ENCODE assay signal across 8 mouse cellular contexts in genomic region chr6:128760016-128760415, GRCm38 (mm10). TPM values are rescaled to one million over a fixed set of nuclear protein-coding genes. Genes with fewer than 3 reads are reported as not detected.
A peak's percentile ranks its signal among the peaks of the same experiment; 100 is the strongest.
DNase-seq lines count a peak whose midpoint lies in the region; ATAC-seq and TF ChIP-seq lines count a peak whose summit lies in the region.
"Not testable (repeated sequence)": the region's sequence is repeated elsewhere in the genome, so short reads cannot be mapped to it uniquely, and the experiment has no call there.

No protein-coding gene starts in this region.

- WGBS in forebrain, embryonic 14.5 days: under 1% methylated on average over 22 of the region's 22 CpGs
- WGBS in liver, postnatal 0 days (ENCODE audit: insufficient replicate concordance): under 1% methylated on average over 22 of the region's 22 CpGs
- WGBS in neural tube, embryonic 13.5 days: under 1% methylated on average over 22 of the region's 22 CpGs

- peak; percentile 50 for ATAC-seq in forebrain, embryonic 14.5 days
- peak; percentile 37 for ATAC-seq in liver, postnatal 0 days
- ATAC-seq in neural tube, embryonic 13.5 days (ENCODE audit: low read depth): peak; percentile 60

- DNase-seq in ES-E14 (ENCODE audit: low read depth, low spot score): peak; percentile 85
- DNase-seq in cerebellum, adult 11 months: peak; percentile 92
- DNase-seq in forebrain, embryonic 14.5 days (ENCODE audit: low spot score): peak; percentile 89
- DNase-seq in heart, postnatal 14 days: peak; percentile 91 to 95
- peak; percentile 94 for DNase-seq in layer of hippocampus, adult 11-12 months (ENCODE audit: low spot score)
- DNase-seq in liver, postnatal 0 days: peak; percentile 89

- H3K27me3 ChIP-seq in forebrain, embryonic 14.5 days (replicated peaks; ENCODE audit: control insufficient read depth, insufficient read depth, low read length); liver, postnatal 0 days (ENCODE audit: insufficient read depth, low read length); neural tube, embryonic 13.5 days; testis, adult 2 months (ENCODE audit: control insufficient read depth, insufficient read depth, low read length): not testable (repeated sequence)

- H3K9ac ChIP-seq in ES-E14 (ENCODE audit: insufficient read depth, low read depth, low read length, poor library complexity, severe bottlenecking): peak overlapping the region; percentile 81
- H3K9ac ChIP-seq in forebrain, embryonic 14.5 days (ENCODE audit: low read length): peak overlapping the region; percentile 70
- H3K9ac ChIP-seq in liver, postnatal 0 days (replicated peaks): peak overlapping the region; percentile 64
- H3K9ac ChIP-seq in neural tube, embryonic 13.5 days: peak overlapping the region; percentile 80

- not testable (repeated sequence) for TF ChIP-seq CTCF in liver, postnatal 0 days (IDR thresholded peaks at IDR 0.05; ENCODE audit: low read depth); testis, adult 2 months (IDR thresholded peaks at IDR 0.05; ENCODE audit: control insufficient read depth, insufficient read depth, insufficient replicate concordance, low read depth, low read length)

- TF ChIP-seq EP300 in liver, postnatal 0 days (IDR thresholded peaks at IDR 0.05; ENCODE audit: low read depth): 0 out of 2 replicates have a peak, but pooled peaks have one; percentile 7

- not testable (repeated sequence) for TF ChIP-seq POLR2A in testis, adult 2 months (IDR thresholded peaks at IDR 0.05; ENCODE audit: control insufficient read depth, low read depth, low read length)

- not testable (repeated sequence) for H3K9me3 ChIP-seq in ES-E14 (ENCODE audit: control insufficient read depth, insufficient read depth, low read depth, low read length); forebrain, embryonic 14.5 days (replicated peaks; ENCODE audit: control insufficient read depth, low read length); liver, postnatal 0 days (ENCODE audit: low read length); neural tube, embryonic 13.5 days

- peak overlapping the region; percentile 28 for H3K4me2 ChIP-seq in forebrain, embryonic 14.5 days (ENCODE audit: low read length)
- H3K4me2 ChIP-seq in liver, postnatal 0 days (ENCODE audit: low read depth, low read length): peak overlapping the region; percentile 66
- peak overlapping the region; percentile 41 for H3K4me2 ChIP-seq in neural tube, embryonic 13.5 days

- H3K4me3 ChIP-seq in ES-E14 (ENCODE audit: insufficient read depth in 1 of 2, low read depth in 1 of 2, low read length in 2 of 2, poor library complexity in 1 of 2, severe bottlenecking in 1 of 2): peak overlapping the region; percentile 77 to 86
- H3K4me3 ChIP-seq in forebrain, embryonic 14.5 days (ENCODE audit: low read depth, low read length): peak overlapping the region; percentile 57
- peak overlapping the region; percentile 66 for H3K4me3 ChIP-seq in liver, postnatal 0 days (ENCODE audit: low read depth, low read length)
- H3K4me3 ChIP-seq in neural tube, embryonic 13.5 days: peak overlapping the region; percentile 60
- peak overlapping the region; percentile 98 for H3K4me3 ChIP-seq in testis, adult 2 months (ENCODE audit: control insufficient read depth, low read depth, low read length)

- intact Hi-C loops in heart, postnatal 14 days (cut with DNase I): loop anchor here (10.0 kb wide), 1 partner anchor 495 kb away; no protein-coding TSS in a partner anchor

- not testable (repeated sequence) for H3K36me3 ChIP-seq in ES-E14 (ENCODE audit: control insufficient read depth, insufficient read depth, low read length, poor library complexity, severe bottlenecking); forebrain, embryonic 14.5 days (ENCODE audit: control insufficient read depth, insufficient read depth, low read length); liver, postnatal 0 days (replicated peaks; ENCODE audit: insufficient read depth, low read length); neural tube, embryonic 13.5 days; testis, adult 2 months (ENCODE audit: control insufficient read depth, insufficient read depth, low read length)

- not testable (repeated sequence) for H3K4me1 ChIP-seq in ES-E14 (ENCODE audit: control insufficient read depth in 2 of 2, insufficient read depth in 2 of 2, low read length in 2 of 2, poor library complexity in 1 of 2); forebrain, embryonic 14.5 days (ENCODE audit: control insufficient read depth, insufficient read depth, low read length); liver, postnatal 0 days (ENCODE audit: insufficient read depth); testis, adult 2 months (ENCODE audit: control insufficient read depth, insufficient read depth, low read length)
- H3K4me1 ChIP-seq in neural tube, embryonic 13.5 days (replicated peaks): peaks cover 11% of the 10 kb centered on the region

- H3K27ac ChIP-seq in ES-E14 (ENCODE audit: insufficient read depth, low read depth, low read length, poor library complexity, severe bottlenecking): peak overlapping the region; percentile 54; the same call in 1 of the 2 replicates
- H3K27ac ChIP-seq in forebrain, embryonic 14.5 days (ENCODE audit: low read depth, low read length): peak overlapping the region; percentile 82
- H3K27ac ChIP-seq in liver, postnatal 0 days (ENCODE audit: low read depth): peak overlapping the region; percentile 81
- H3K27ac ChIP-seq in neural tube, embryonic 13.5 days (replicated peaks): peak overlapping the region; percentile 91
- H3K27ac ChIP-seq in testis, adult 2 months (ENCODE audit: control insufficient read depth, insufficient read depth, low read depth, low read length): peak overlapping the region; percentile 40; the same call in 1 of the 2 replicates

- in situ Hi-C loops in ES-E14 (cut with MboI; ENCODE audit: low sequenced_read_pairs in 2 of 2, unreplicated experiment in 2 of 2): loop anchor here in 1 of 2 experiments (5.0 kb wide), 1 partner anchor 37 kb away; no protein-coding TSS in a partner anchor

TF ChIP-seq in ES-E14, 5 proteins besides CTCF, POLR2A, EP300 and RAD21:
- TF ChIP-seq MAFK (IDR thresholded peaks at IDR 0.05; ENCODE audit: insufficient read depth, low read depth, low read length): peak; percentile 83
TF ChIP-seq in ES-E14: peak in this region for 1; not testable (repeated sequence) for 4.

RNA-seq across cellular contexts. Expression of gene Klrb1c, which starts 29.0 kb away (rescaled TPM):
- 0.13 TPM in 1 of 2 replicates, not detected in the other for total RNA-seq in ES-E14 (2012; rRNA removed)
- not detected in 2 replicates for polyA plus RNA-seq in forebrain, embryonic 14.5 days (2014; fragmentation: Nextera tagmentation; extraction: Ambion mirVana)
- total RNA-seq in heart, postnatal 14 days (2021): under 1 TPM in 1 of 2 experiments, not detected in 1; 0.12 TPM
- 0.64 and 1.1 TPM in 2 replicates for polyA plus RNA-seq in liver, postnatal 0 days (2015; fragmentation: Nextera tagmentation; extraction: Ambion mirVana)
- 0.10 TPM in 1 of 2 replicates, not detected in the other for polyA plus RNA-seq in neural tube, embryonic 13.5 days (2015; fragmentation: Nextera tagmentation; extraction: Ambion mirVana)
- polyA plus RNA-seq in testis, adult 2 months (2012; rRNA removed): 0.25 TPM in 1 of 2 replicates, not detected in the other

RNA-seq across cellular contexts. Expression of gene Klrb1, which starts 37.2 kb away (rescaled TPM):
- total RNA-seq in ES-E14 (2012; rRNA removed): not detected in 2 replicates
- not detected in 2 replicates for polyA plus RNA-seq in forebrain, embryonic 14.5 days (2014; fragmentation: Nextera tagmentation; extraction: Ambion mirVana)
- not detected for total RNA-seq in heart, postnatal 14 days (2021)
- polyA plus RNA-seq in liver, postnatal 0 days (2015; fragmentation: Nextera tagmentation; extraction: Ambion mirVana): not detected in 2 replicates
- polyA plus RNA-seq in neural tube, embryonic 13.5 days (2015; fragmentation: Nextera tagmentation; extraction: Ambion mirVana): 0.63 TPM in 1 of 2 replicates, not detected in the other
- polyA plus RNA-seq in testis, adult 2 months (2012; rRNA removed): 19.1 and 37.2 TPM in 2 replicates

Comparison
In these comparisons a context has a peak if more than half of its experiments do, and no peak if none do; other contexts are left out.
1. Peak in every context shown above with its lines: DNase-seq, ATAC-seq, H3K4me3 ChIP-seq and H3K27ac ChIP-seq.
2. H3K27ac ChIP-seq: peak in every context shown above with its lines; median percentile 91 in neural tube, embryonic 13.5 days; 82 in forebrain, embryonic 14.5 days; 81 in liver, postnatal 0 days; 54 in ES-E14; 40 in testis, adult 2 months.
3. RNA of gene Klrb1, which starts 37.2 kb away (polyA plus RNA-seq): 19.1 to 37.2 TPM in testis, adult 2 months; 0.63 TPM in neural tube, embryonic 13.5 days, not detected in forebrain, embryonic 14.5 days and not detected in liver, postnatal 0 days; every median in the first group is over 10 times any median in the second.